Mouse (Mus musculus): Measurements from ENCODE around the gene Prkca.

GRCm38 (mm10) chr11:108039761-108040160, 304.0 kb downstream of the Prkca start:
- no peak for TF ChIP-seq POLR2A (IDR thresholded peaks at IDR 0.05; ENCODE audit: low read depth, low read length)
- TF ChIP-seq CTCF (conservative IDR thresholded peaks at IDR 0.05; ENCODE audit: insufficient read depth, insufficient read length, low read depth, low read length), result no peak
